Mouse (Mus musculus) left cerebral cortex, adult 9 months (tissue): ENCODE measurements around the gene Cep250.
A peak's percentile ranks its signal among the peaks of the same experiment; 100 is the strongest.
"Not testable (repeated sequence)": the region's sequence is repeated elsewhere in the genome, so short reads cannot be mapped to it uniquely, and the experiment has no call there.

Experiments used
- DNase-seq, 2 experiments: peaks; one replicate each; pipeline ENCODE4 v3.0.0; 2022; ENCODE audit warnings: low spot score in 2 of 2

Gene Cep250

GRCm38 (mm10) chr2:155956134-155957059 is at the start of gene Cep250:
Gene Cep250, plus strand, starts transcription at chr2:155956458.
- peak; percentile 66 to 89 for DNase-seq

GRCm38 (mm10) chr2:155914684-155915083 is 41.6 kb upstream of the Cep250 start:
- no peak for DNase-seq

- no peak for DNase-seq
Measured at GRCm38 (mm10) chr2:155923143-155923542, 33.1 kb upstream of the Cep250 start.

- not testable (repeated sequence) for DNase-seq
Measured at GRCm38 (mm10) chr2:155925213-155925612, 31.0 kb upstream of the Cep250 start.

GRCm38 (mm10) chr2:155928711-155929345 is 27.4 kb upstream of the Cep250 start:
- DNase-seq, result no peak

GRCm38 (mm10) chr2:155929531-155930442 is 26.5 kb upstream of the Cep250 start, which contains the start of gene Uqcc1:
Gene Uqcc1, minus strand, starts transcription at chr2:155930310.
- DNase-seq, result peak; percentile 92 to 96

GRCm38 (mm10) chr2:155939897-155940529 is 16.2 kb upstream of the Cep250 start:
- DNase-seq, result no peak

GRCm38 (mm10) chr2:155940681-155941080 is 15.6 kb upstream of the Cep250 start, which contains the start of gene Gm15557:
Gene Gm15557, plus strand, starts transcription at chr2:155940728.
- no peak for DNase-seq

GRCm38 (mm10) chr2:155941697-155942442 is 14.4 kb upstream of the Cep250 start:
- no peak for DNase-seq

GRCm38 (mm10) chr2:155943463-155943862 is 12.8 kb upstream of the Cep250 start:
- DNase-seq, result no peak

- DNase-seq, result no peak
Measured at GRCm38 (mm10) chr2:155944685-155945084, 11.6 kb upstream of the Cep250 start.

- DNase-seq, result peak in 1 of 2 experiments; percentile 39
Measured at GRCm38 (mm10) chr2:155945124-155945523, 11.1 kb upstream of the Cep250 start, which contains the start of gene Gdf5. Gene Gdf5, minus strand, starts transcription at chr2:155945367.

- DNase-seq, result no peak
Measured at GRCm38 (mm10) chr2:155945580-155945979, 10.7 kb upstream of the Cep250 start.

- peak in 1 of 2 experiments; percentile 59 for DNase-seq
Measured at GRCm38 (mm10) chr2:155946069-155946468, 10.2 kb upstream of the Cep250 start.

- no peak for DNase-seq
Measured at GRCm38 (mm10) chr2:155946499-155946898, 9.8 kb upstream of the Cep250 start.

- DNase-seq, result no peak
Measured at GRCm38 (mm10) chr2:155947390-155948002, 8.8 kb upstream of the Cep250 start.

GRCm38 (mm10) chr2:155949362-155949761 is 6.9 kb upstream of the Cep250 start:
- DNase-seq, result no peak

GRCm38 (mm10) chr2:155952006-155952405 is 4.3 kb upstream of the Cep250 start:
- DNase-seq, result peak in 1 of 2 experiments; percentile 78

- DNase-seq, result no peak
Measured at GRCm38 (mm10) chr2:155959981-155960380, 3.7 kb downstream of the Cep250 start.

- DNase-seq, result no peak
Measured at GRCm38 (mm10) chr2:155961862-155962261, 5.6 kb downstream of the Cep250 start.
